Mouse (Mus musculus) limb, embryonic 13.5 days (tissue): ENCODE data around the gene Mrpl23. TPM values are rescaled to one million over a fixed set of nuclear protein-coding genes. Genes with fewer than 3 reads are reported as not detected.

Experiments used
- ATAC-seq: fragments of 200-750 bp; cut with Nextera tagmentation; 2 replicates; pipeline ENCODE4 v1.8.0; 2017; ENCODE audit warnings: low read depth, moderate number of reproducible peaks, moderate TSS enrichment; ENCODE audit not compliant: low FRiP score
- H3K27ac ChIP-seq: fragments of 300-500 bp; sonication (generic); 2 replicates; pipeline ENCODE4 v1.5.1; 2015; ENCODE audit warnings: inconsistent platforms, mild to moderate bottlenecking, moderate library complexity
- H3K27me3 ChIP-seq: fragments of 300-500 bp; sonication (generic); 2 replicates; pipeline ENCODE4 v1.6.1; 2015; ENCODE audit warnings: mild to moderate bottlenecking, inconsistent platforms
- H3K36me3 ChIP-seq: fragments of 300-500 bp; sonication (generic); 2 replicates; pipeline ENCODE4 v1.6.1; 2015; ENCODE audit warnings: inconsistent platforms, mild to moderate bottlenecking, moderate library complexity
- H3K4me1 ChIP-seq: fragments of 300-500 bp; sonication (generic); 2 replicates; pipeline ENCODE4 v1.6.1; 2015; ENCODE audit warnings: inconsistent platforms
- H3K4me2 ChIP-seq: fragments of 300-500 bp; sonication (generic); replicated peaks from 2 replicates; pipeline ENCODE4 v1.6.1; 2015; ENCODE audit warnings: inconsistent platforms, mild to moderate bottlenecking, moderate library complexity
- H3K4me3 ChIP-seq: fragments of 300-500 bp; sonication (generic); 2 replicates; pipeline ENCODE4 v1.5.1; 2015; ENCODE audit warnings: moderate library complexity, mild to moderate bottlenecking, inconsistent platforms
- H3K9ac ChIP-seq: fragments of 300-500 bp; sonication (generic); 2 replicates; pipeline ENCODE4 v1.6.1; 2015; ENCODE audit warnings: mild to moderate bottlenecking, inconsistent platforms
- H3K9me3 ChIP-seq: fragments of 300-500 bp; sonication (generic); 2 replicates; pipeline ENCODE4 v1.6.1; 2016; ENCODE audit warnings: inconsistent platforms
- WGBS: fragments of 180-500 bp; shearing (Covaris S2); methylation state at CpG from one replicate; pipeline ENCODE4 v1.1.7; 2015; 5-methylcytosine and 5-hydroxymethylcytosine counted together
- polyA plus RNA-seq: library from polyadenylated mRNA; unstranded; fragments of >200 nt; fragmentation: Nextera tagmentation; extraction: Ambion mirVana; gene quantifications from 2 replicates; pipeline ENCODE4 v1.2.1, GENCODE M21; 2015

Gene Mrpl23
- polyA plus RNA-seq, 1 experiment from 2014 or later = 35.1 TPM

- no peak for ATAC-seq
- H3K4me3 ChIP-seq = no peak overlapping the region
- no peaks in the 10 kb centered on the region for H3K9me3 ChIP-seq
- 72% methylated on average over 8 of the region's 8 CpGs for WGBS
- H3K4me1 ChIP-seq = peaks cover 86% of the 10 kb centered on the region
- no peak overlapping the region for H3K4me2 ChIP-seq
- H3K27ac ChIP-seq = peak overlapping the region; percentile 99
- H3K9ac ChIP-seq = no peak overlapping the region
- no peaks in the 10 kb centered on the region for H3K27me3 ChIP-seq
- H3K36me3 ChIP-seq = no peaks in the 10 kb centered on the region
Measured at GRCm38 (mm10) chr7:142555366-142556088, 23.0 kb downstream of the Mrpl23 start.

- Histone ChIP-seq H3K27ac (peak overlapping the region; percentile 49; the same call in 1 of the 2 replicates), H3K36me3 (no peaks in the 10 kb centered on the region), H3K9me3 (no peaks in the 10 kb centered on the region), H3K9ac (no peak overlapping the region), H3K4me2 (no peak overlapping the region), H3K4me3 (no peak overlapping the region), H3K4me1 (peaks cover 86% of the 10 kb centered on the region), H3K27me3 (no peaks in the 10 kb centered on the region)
- ATAC-seq = no peak
- WGBS = 84% methylated on average over 2 of the region's 2 CpGs
Measured at GRCm38 (mm10) chr7:142556089-142556476, 23.6 kb downstream of the Mrpl23 start.

GRCm38 (mm10) chr7:142557696-142558095, 25.2 kb downstream of the Mrpl23 start:
- no peak for ATAC-seq
- Histone ChIP-seq H3K36me3 (no peaks in the 10 kb centered on the region), H3K4me3 (no peak overlapping the region), H3K9me3 (no peaks in the 10 kb centered on the region), H3K4me2 (no peak overlapping the region), H3K27me3 (no peaks in the 10 kb centered on the region), H3K9ac (no peak overlapping the region), H3K27ac (no peak overlapping the region), H3K4me1 (peaks cover 86% of the 10 kb centered on the region)
- WGBS = 28% methylated on average over 6 of the region's 6 CpGs

DNA sequence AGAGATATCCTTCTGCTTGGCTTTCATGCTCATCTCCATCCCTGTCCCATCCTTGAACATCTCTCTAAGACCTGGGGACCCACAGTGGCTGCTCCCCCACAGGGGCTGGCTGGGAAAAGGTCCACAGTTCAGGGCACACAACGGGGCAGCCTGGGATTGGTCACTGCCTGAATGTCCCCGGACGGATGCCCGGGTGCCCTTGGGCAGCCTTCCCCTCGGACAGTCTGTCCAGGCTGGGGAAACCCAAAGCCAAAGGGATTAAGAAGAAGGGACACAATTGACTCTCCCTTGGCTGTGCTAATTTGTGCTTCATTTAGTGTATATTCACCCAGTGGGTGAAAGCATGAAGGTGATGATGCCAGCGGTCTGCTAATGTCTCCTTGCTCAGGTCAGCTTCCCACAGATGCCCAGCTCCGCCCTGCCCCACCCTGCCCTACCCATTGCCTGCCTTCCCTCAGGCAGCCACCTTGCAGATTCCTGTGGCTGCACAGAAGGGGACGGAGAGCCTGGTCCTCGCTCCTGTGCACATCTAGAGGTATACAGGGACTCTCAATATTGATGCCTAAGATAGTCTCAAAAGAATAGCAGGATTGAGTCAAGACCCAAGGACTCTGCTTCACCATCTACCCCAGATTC, 26.1 kb downstream of the Mrpl23 start:
- Histone ChIP-seq H3K9me3 (no peaks in the 10 kb centered on the region), H3K4me3 (no peak overlapping the region), H3K4me2 (no peak overlapping the region), H3K36me3 (no peaks in the 10 kb centered on the region), H3K27ac (peak overlapping the region; percentile 85; the same call in 1 of the 2 replicates), H3K27me3 (no peaks in the 10 kb centered on the region), H3K9ac (no peak overlapping the region), H3K4me1 (peaks cover 86% of the 10 kb centered on the region)
- no peak for ATAC-seq
- 93% methylated on average over 9 of the region's 9 CpGs for WGBS

- WGBS = 11% methylated on average over 5 of the region's 5 CpGs
- Histone ChIP-seq H3K27me3 (no peaks in the 10 kb centered on the region), H3K4me2 (no peak overlapping the region), H3K9me3 (no peaks in the 10 kb centered on the region), H3K27ac (peak overlapping the region; percentile 85), H3K9ac (no peak overlapping the region), H3K36me3 (no peaks in the 10 kb centered on the region), H3K4me3 (no peak overlapping the region), H3K4me1 (peaks cover 86% of the 10 kb centered on the region)
- ATAC-seq = peak; percentile 57; the same call in 1 of the 2 replicates
Measured at GRCm38 (mm10) chr7:142559651-142560175, 27.2 kb downstream of the Mrpl23 start.

DNA sequence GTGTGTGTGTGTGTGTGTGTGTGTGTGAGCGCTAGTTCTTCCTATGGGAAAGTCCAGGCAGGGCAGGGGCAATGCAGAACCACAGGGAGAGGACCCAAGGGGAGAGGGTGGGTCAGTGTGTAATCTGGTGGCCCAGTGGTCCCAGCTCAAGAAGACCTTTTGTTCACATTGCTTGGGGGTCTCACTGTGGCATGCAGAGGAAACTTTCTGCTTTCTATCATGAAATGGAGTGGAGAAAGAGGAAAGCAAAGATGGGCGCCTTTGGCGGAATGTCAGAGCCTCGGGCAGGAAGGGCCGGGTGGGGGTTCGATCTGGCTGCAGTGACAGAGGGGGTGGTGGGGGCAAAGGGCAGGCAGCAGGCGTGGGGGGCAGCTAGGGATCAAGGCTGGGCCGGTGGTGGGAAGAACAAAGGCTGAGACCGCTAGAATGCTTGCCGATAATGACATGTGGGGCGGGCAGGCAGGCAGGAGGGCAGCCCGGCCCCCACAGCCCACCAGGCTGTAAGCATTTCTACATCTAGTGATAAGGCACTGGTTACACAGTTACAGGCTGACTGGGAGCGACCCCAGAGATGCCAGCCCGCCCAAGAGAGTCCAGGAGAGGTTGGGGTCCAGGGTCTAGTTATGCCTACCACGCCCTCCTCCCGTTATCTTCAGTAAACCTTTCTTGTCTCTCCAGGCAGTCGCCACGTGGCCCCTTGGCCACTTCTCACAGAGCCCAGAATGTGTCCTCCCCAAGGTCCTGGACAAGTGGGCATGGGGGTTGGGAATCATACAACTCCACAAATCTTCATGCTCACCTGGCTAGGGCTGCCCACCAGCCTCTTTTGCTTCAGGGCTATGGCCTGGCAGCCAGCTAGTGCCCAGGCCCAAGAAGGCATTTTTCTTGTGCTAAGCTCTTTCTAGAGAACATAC, 28.7 kb downstream of the Mrpl23 start:
- Histone ChIP-seq H3K27ac (peak overlapping the region; percentile 85), H3K4me2 (no peak overlapping the region; the same call in 1 of the 2 replicates), H3K4me1 (peaks cover 86% of the 10 kb centered on the region), H3K4me3 (no peak overlapping the region), H3K9me3 (no peaks in the 10 kb centered on the region), H3K27me3 (no peaks in the 10 kb centered on the region), H3K9ac (no peak overlapping the region), H3K36me3 (no peaks in the 10 kb centered on the region)
- ATAC-seq = no peak
- WGBS = 24% methylated on average over 18 of the region's 18 CpGs

DNA sequence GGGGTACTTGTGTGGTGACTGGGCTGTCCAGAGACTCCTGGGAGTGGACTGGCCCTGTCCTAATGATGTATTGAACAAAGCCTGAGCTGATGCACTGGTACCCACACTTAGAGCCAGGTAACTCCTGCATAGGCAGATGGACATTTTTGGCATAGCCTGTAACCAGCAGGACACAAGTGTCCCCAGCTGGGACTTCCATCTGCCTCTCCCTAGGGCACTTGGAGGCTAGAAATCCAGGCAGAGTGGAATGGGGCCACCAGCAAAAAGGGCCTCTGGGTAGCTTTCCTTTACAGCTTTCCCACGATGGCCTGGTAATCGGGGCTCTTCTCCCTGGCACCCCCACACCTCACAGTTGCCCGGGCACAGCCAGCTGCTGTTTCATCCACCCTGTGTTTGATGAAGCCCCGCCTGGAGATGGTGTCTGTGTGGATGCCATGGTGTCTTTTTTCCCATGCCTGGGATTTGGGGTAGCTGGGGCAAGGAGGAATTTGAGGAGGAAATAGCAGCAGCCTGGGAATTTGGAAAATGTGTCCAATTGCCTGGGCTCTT, 29.4 kb downstream of the Mrpl23 start:
- ATAC-seq = peak; percentile 16; the same call in 1 of the 2 replicates
- Histone ChIP-seq H3K36me3 (no peaks in the 10 kb centered on the region), H3K27me3 (no peaks in the 10 kb centered on the region), H3K9ac (no peak overlapping the region), H3K4me3 (no peak overlapping the region), H3K4me2 (peak overlapping the region; percentile 4; the same call in 1 of the 2 replicates), H3K27ac (peak overlapping the region; percentile 85), H3K9me3 (no peaks in the 10 kb centered on the region), H3K4me1 (peaks cover 85% of the 10 kb centered on the region)
- WGBS = 36% methylated on average over 4 of the region's 4 CpGs

DNA sequence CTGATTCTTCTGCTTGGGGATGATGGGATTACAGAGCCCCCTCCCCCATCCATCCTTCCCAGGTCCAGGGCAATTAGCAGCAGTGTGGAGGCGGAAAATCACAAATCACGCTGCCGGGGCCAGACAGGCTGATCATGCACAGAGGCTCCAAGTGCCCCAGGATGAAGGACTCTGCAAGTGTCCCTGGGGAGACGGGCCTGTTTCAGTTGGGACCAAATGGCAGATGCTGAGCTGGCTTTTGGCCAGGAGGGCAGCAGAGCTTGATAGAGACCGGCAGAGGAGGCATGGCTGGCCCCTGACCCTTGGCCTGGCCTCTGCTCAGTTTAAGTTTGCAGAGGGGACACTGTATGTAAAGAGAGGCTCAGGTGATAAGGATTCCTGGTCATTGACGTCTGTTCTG, 30.7 kb downstream of the Mrpl23 start:
- H3K27me3 ChIP-seq = no peaks in the 10 kb centered on the region
- no peak overlapping the region for H3K4me3 ChIP-seq
- ATAC-seq = no peak
- WGBS = 23% methylated on average over 6 of the region's 6 CpGs
- H3K4me2 ChIP-seq = no peak overlapping the region
- peaks cover 77% of the 10 kb centered on the region for H3K4me1 ChIP-seq
- H3K9ac ChIP-seq = no peak overlapping the region
- no peaks in the 10 kb centered on the region for H3K36me3 ChIP-seq
- H3K27ac ChIP-seq = peak overlapping the region; percentile 85; the same call in 1 of the 2 replicates
- H3K9me3 ChIP-seq = no peaks in the 10 kb centered on the region

GRCm38 (mm10) chr7:142564955-142565643, 32.6 kb downstream of the Mrpl23 start:
- H3K4me1 ChIP-seq = peaks cover 80% of the 10 kb centered on the region
- no peak overlapping the region for H3K4me2 ChIP-seq
- WGBS = 26% methylated on average over 11 of the region's 11 CpGs
- ATAC-seq = no peak
- H3K36me3 ChIP-seq = no peaks in the 10 kb centered on the region
- H3K27ac ChIP-seq = peak overlapping the region; percentile 35; the same call in 1 of the 2 replicates
- H3K9ac ChIP-seq = no peak overlapping the region
- no peaks in the 10 kb centered on the region for H3K9me3 ChIP-seq
- no peaks in the 10 kb centered on the region for H3K27me3 ChIP-seq
- no peak overlapping the region for H3K4me3 ChIP-seq

DNA sequence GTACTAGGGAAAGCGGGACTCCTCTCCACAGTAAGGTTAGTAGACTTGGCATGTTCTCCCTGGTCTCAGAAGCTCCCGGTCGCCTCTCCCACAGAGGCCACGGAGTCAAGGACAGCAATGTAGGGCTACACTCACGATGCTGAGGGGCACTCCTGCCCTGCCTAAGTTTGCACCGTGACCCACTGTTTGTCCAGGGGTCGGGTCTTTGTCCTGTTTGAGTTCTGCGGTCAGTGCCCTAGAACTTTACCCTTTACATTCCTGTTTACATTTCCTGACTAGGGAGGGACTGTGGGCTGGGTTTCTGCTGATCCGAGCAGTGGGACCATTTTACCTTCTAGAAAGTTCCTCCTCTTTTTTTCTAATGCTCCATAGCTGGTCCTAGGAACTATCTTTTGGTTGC, 34.0 kb downstream of the Mrpl23 start:
- H3K9me3 ChIP-seq = no peaks in the 10 kb centered on the region

DNA sequence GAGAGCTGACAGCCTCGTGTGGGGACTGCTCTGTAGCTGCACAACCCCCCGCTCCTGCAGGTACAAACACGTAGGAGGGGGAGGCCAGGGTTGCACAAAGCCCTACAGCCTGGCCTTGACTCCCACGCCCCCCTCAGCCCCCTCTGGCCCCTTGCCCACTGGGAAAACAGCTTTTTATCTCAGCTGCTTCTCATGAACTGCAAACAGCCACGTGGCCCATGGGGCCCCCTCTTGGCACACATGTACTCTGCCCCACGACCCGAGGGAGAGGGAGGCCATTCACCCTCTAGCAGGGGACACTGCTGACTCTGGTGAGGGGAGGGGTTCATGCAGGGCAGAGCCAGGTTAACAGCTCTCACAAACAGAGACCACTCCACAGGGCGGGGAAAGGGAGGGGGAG, 36.5 kb downstream of the Mrpl23 start:
- WGBS = 29% methylated on average over 8 of the region's 8 CpGs
- Histone ChIP-seq H3K9ac (0 out of 2 replicates have a peak overlapping the region, but pooled peaks have one; percentile 8), H3K9me3 (no peaks in the 10 kb centered on the region), H3K36me3 (no peaks in the 10 kb centered on the region), H3K4me2 (no peak overlapping the region), H3K27me3 (no peaks in the 10 kb centered on the region), H3K4me1 (peaks cover 80% of the 10 kb centered on the region), H3K4me3 (no peak overlapping the region), H3K27ac (peak overlapping the region; percentile 98)
- no peak for ATAC-seq

More for the DNA sequence above, 34.0 kb downstream of the Mrpl23 start:
- 85% methylated on average over 9 of the region's 9 CpGs for whole genome bisulfite sequencing
- H3K9ac ChIP-seq = no peak overlapping the region
- no peak overlapping the region for H3K4me3 ChIP-seq
- no peaks in the 10 kb centered on the region for H3K27me3 ChIP-seq
- peaks cover 80% of the 10 kb centered on the region for H3K4me1 ChIP-seq
- ATAC-seq = no peak
- no peak overlapping the region for H3K4me2 ChIP-seq
- H3K27ac ChIP-seq = no peak overlapping the region; the same call in 1 of the 2 replicates
- H3K36me3 ChIP-seq = no peaks in the 10 kb centered on the region
